Mouse (Mus musculus) lung, postnatal 0 days (tissue): ENCODE data around the gene Mucl3. TPM values are rescaled to one million over a fixed set of nuclear protein-coding genes. Genes with fewer than 3 reads are reported as not detected.

Source experiments
- ATAC-seq: fragments of 200-750 bp; cut with Nextera tagmentation; 2 replicates; pipeline ENCODE4 v1.8.0; 2017; ENCODE audit warnings: moderate library complexity
- DNase-seq: peaks from one replicate; pipeline ENCODE4 v3.0.0-alpha.2; 2016; ENCODE audit warnings: low spot score
- H3K27ac ChIP-seq: fragments of 300-500 bp; sonication (generic); 2 replicates; pipeline ENCODE4 v1.5.1; 2014; ENCODE audit warnings: antibody characterized with exemption, mild to moderate bottlenecking, low read length, mixed read lengths
- H3K27me3 ChIP-seq: fragments of 300-500 bp; sonication (generic); replicated peaks from 2 replicates; pipeline ENCODE4 v1.6.1; 2014; ENCODE audit warnings: low read length, mixed read lengths; ENCODE audit not compliant: insufficient read depth
- H3K36me3 ChIP-seq: fragments of 300-500 bp; sonication (generic); 2 replicates; pipeline ENCODE4 v1.6.1; 2014; ENCODE audit warnings: low read length, mixed read lengths; ENCODE audit not compliant: insufficient read depth
- H3K4me1 ChIP-seq: fragments of 300-500 bp; sonication (generic); 2 replicates; pipeline ENCODE4 v1.6.1; 2014; ENCODE audit warnings: antibody characterized with exemption, low read depth, low read length, mixed read lengths; ENCODE audit not compliant: insufficient read depth
- H3K4me2 ChIP-seq: fragments of 300-500 bp; sonication (generic); replicated peaks from 2 replicates; pipeline ENCODE4 v1.6.1; 2014; ENCODE audit warnings: low read depth, mild to moderate bottlenecking, low read length, moderate library complexity, mixed read lengths
- H3K4me3 ChIP-seq: fragments of 300-500 bp; sonication (generic); 2 replicates; pipeline ENCODE4 v1.5.1; 2014; ENCODE audit warnings: low read depth, low read length
- H3K9ac ChIP-seq: fragments of 300-500 bp; sonication (generic); replicated peaks from 2 replicates; pipeline ENCODE4 v1.6.1; 2014; ENCODE audit warnings: low read depth, mild to moderate bottlenecking
- H3K9me3 ChIP-seq: fragments of 300-500 bp; sonication (generic); 2 replicates; pipeline ENCODE4 v1.6.1; 2016; ENCODE audit warnings: low read length, mixed read lengths
- CTCF ChIP-seq: IDR thresholded peaks from 2 replicates; pipeline ENCODE4 v1.5.1; 2016; ENCODE audit warnings: antibody characterized with exemption, mild to moderate bottlenecking
- EP300 ChIP-seq: IDR thresholded peaks from 2 replicates; pipeline ENCODE4 v1.6.1; 2016; ENCODE audit warnings: antibody characterized with exemption, mild to moderate bottlenecking, control low read depth
- WGBS: fragments of 180-500 bp; shearing (Covaris S2); extraction: QIAGEN DNeasy Blood & Tissue Kit; methylation state at CpG from one replicate; pipeline ENCODE4 v1.1.7; 2014; 5-methylcytosine and 5-hydroxymethylcytosine counted together
- polyA plus RNA-seq: library from polyadenylated mRNA; unstranded; fragments of >200 nt; fragmentation: Nextera tagmentation; extraction: Ambion mirVana; gene quantifications from 2 replicates; pipeline ENCODE4 v1.2.1, GENCODE M21; 2015

Gene Mucl3
- polyA plus RNA-seq, 1 experiment from 2014 or later, result 1.7 TPM

GRCm38 (mm10) chr17:35667334-35668065 lies 24.0 kb upstream of the Mucl3 start, which contains the start of gene Vars2:
Vars2 (minus strand) TSS chr17:35667592.
- ATAC-seq (peak; percentile 88), DNase-seq (peak; percentile 96)
- peaks cover 4% of the 10 kb centered on the region; the same call in 1 of the 2 replicates for H3K4me1 ChIP-seq
- WGBS, result 3% methylated on average over 61 of the region's 61 CpGs
- H3K4me3 ChIP-seq, result peak within 1 kb of the TSS; percentile 65
- peak within 1 kb of the TSS; percentile 94 for H3K4me2 ChIP-seq
- 0 out of 2 replicates have a peak, but pooled peaks cover 5% of the 10 kb centered on the region for H3K36me3 ChIP-seq
- peak within 1 kb of the TSS; percentile 82 for H3K27ac ChIP-seq
- no peaks in the 10 kb centered on the region for H3K27me3 ChIP-seq
- TF ChIP-seq CTCF, result peak; percentile 22; the same call in 1 of the 2 replicates
- no peak for TF ChIP-seq EP300
- peak within 1 kb of the TSS; percentile 68 for H3K9ac ChIP-seq
- H3K9me3 ChIP-seq, result no peaks in the 10 kb centered on the region

GRCm38 (mm10) chr17:35666851-35667256 lies 23.4 kb upstream of the Mucl3 start:
- Histone ChIP-seq H3K9ac (peak overlapping the region; percentile 68), H3K27me3 (no peaks in the 10 kb centered on the region), H3K27ac (peak overlapping the region; percentile 82), H3K4me3 (peak overlapping the region; percentile 65), H3K4me2 (peak overlapping the region; percentile 94), H3K36me3 (peaks cover 6% of the 10 kb centered on the region; the same call in 1 of the 2 replicates), H3K9me3 (no peaks in the 10 kb centered on the region), H3K4me1 (peaks cover 4% of the 10 kb centered on the region; the same call in 1 of the 2 replicates)
- ATAC-seq (peak; percentile 13), DNase-seq (peak; percentile 31)
- 2% methylated on average over 13 of the region's 13 CpGs for WGBS
- TF ChIP-seq CTCF (no peak), EP300 (no peak)

- WGBS, result 60% methylated on average over 17 of the region's 17 CpGs
- DNase-seq (peak; percentile 86), ATAC-seq (peak; percentile 47)
- Histone ChIP-seq H3K9ac (no peak overlapping the region), H3K27ac (peak overlapping the region; percentile 66), H3K4me1 (peaks cover 4% of the 10 kb centered on the region; the same call in 1 of the 2 replicates), H3K36me3 (peaks cover 11% of the 10 kb centered on the region; the same call in 1 of the 2 replicates), H3K4me3 (no peak overlapping the region), H3K27me3 (no peaks in the 10 kb centered on the region), H3K4me2 (no peak overlapping the region), H3K9me3 (no peaks in the 10 kb centered on the region)
- TF ChIP-seq EP300 (no peak), CTCF (peak; percentile 84)
These were observed 22.5 kb upstream of the Mucl3 start for GRCm38 (mm10) chr17:35665957-35666515.

GRCm38 (mm10) chr17:35653086-35653485 lies 9.6 kb upstream of the Mucl3 start:
- DNase-seq (peak; percentile 11), ATAC-seq (no peak)
- no peaks in the 10 kb centered on the region for H3K27me3 ChIP-seq
- H3K4me1 ChIP-seq, result no peaks in the 10 kb centered on the region; the same call in 1 of the 2 replicates
- TF ChIP-seq EP300 (no peak), CTCF (no peak)
- no peak overlapping the region for H3K4me3 ChIP-seq
- peak overlapping the region; percentile 32 for H3K4me2 ChIP-seq
- H3K27ac ChIP-seq, result peak overlapping the region; percentile 66
- no peak overlapping the region for H3K9ac ChIP-seq
- no peaks in the 10 kb centered on the region for H3K9me3 ChIP-seq
- 54% methylated on average over 2 of the region's 2 CpGs for WGBS
- H3K36me3 ChIP-seq, result no peaks in the 10 kb centered on the region

GRCm38 (mm10) chr17:35649429-35649828 lies 5.9 kb upstream of the Mucl3 start:
- Histone ChIP-seq H3K9ac (0 out of 2 replicates have a peak overlapping the region, but pooled peaks have one; percentile 41), H3K27me3 (no peaks in the 10 kb centered on the region), H3K9me3 (no peaks in the 10 kb centered on the region), H3K4me1 (no peaks in the 10 kb centered on the region; the same call in 1 of the 2 replicates), H3K27ac (peak overlapping the region; percentile 94), H3K4me2 (peak overlapping the region; percentile 51), H3K36me3 (no peaks in the 10 kb centered on the region), H3K4me3 (0 out of 2 replicates have a peak overlapping the region, but pooled peaks have one; percentile 18)
- ATAC-seq (peak; percentile 97), DNase-seq (peak; percentile 95)
- WGBS, result 62% methylated on average over 2 of the region's 2 CpGs
- TF ChIP-seq EP300, result peak; percentile 97
- TF ChIP-seq CTCF, result no peak

GRCm38 (mm10) chr17:35639352-35639751 lies 4.1 kb downstream of the Mucl3 start:
- 40% methylated on average over 6 of the region's 6 CpGs for WGBS
- Histone ChIP-seq H3K27me3 (no peaks in the 10 kb centered on the region), H3K4me1 (peaks cover 4% of the 10 kb centered on the region; the same call in 1 of the 2 replicates), H3K27ac (peak overlapping the region; percentile 81), H3K4me2 (0 out of 2 replicates have a peak overlapping the region, but pooled peaks have one; percentile 14), H3K36me3 (no peaks in the 10 kb centered on the region), H3K9me3 (no peaks in the 10 kb centered on the region), H3K4me3 (no peak overlapping the region), H3K9ac (no peak overlapping the region)
- ATAC-seq (no peak), DNase-seq (no peak)
- TF ChIP-seq EP300, result no peak
- TF ChIP-seq CTCF, result no peak
